Mouse (Mus musculus): Measurements from ENCODE around the gene Ctcfl.

- TF ChIP-seq CTCF (IDR thresholded peaks at IDR 0.05; ENCODE audit: low read depth, low read length) (no peak), POLR2A (IDR thresholded peaks at IDR 0.05; ENCODE audit: insufficient read depth, low read length) (no peak), EP300 (IDR thresholded peaks at IDR 0.05; ENCODE audit: insufficient read depth, low read depth, low read length) (no peak)
These were observed 57.6 kb downstream of the Ctcfl start for GRCm38 (mm10) chr2:173061443-173062351.

Data from ES-Bruce4 (cell line).